Mouse (Mus musculus) ES-Bruce4 (cell line): ENCODE results near the gene Prdm10. TPM values are rescaled to one million over a fixed set of nuclear protein-coding genes. Genes with fewer than 3 reads are reported as not detected.

ENCODE experiments used
- H3K27ac ChIP-seq: 2 replicates; pipeline ENCODE4 v1.5.1; 2012; ENCODE audit warnings: low read length, inconsistent platforms; ENCODE audit not compliant: insufficient read depth
- H3K27me3 ChIP-seq: 2 replicates; pipeline ENCODE4 v1.6.1; 2012; ENCODE audit warnings: mild to moderate bottlenecking, low read length, inconsistent platforms; ENCODE audit not compliant: control insufficient read depth, poor library complexity, insufficient read depth, severe bottlenecking
- H3K36me3 ChIP-seq: 2 replicates; pipeline ENCODE4 v1.6.1; 2012; ENCODE audit warnings: inconsistent platforms, mild to moderate bottlenecking, low read length, moderate library complexity; ENCODE audit not compliant: control insufficient read depth, poor library complexity, insufficient read depth, severe bottlenecking
- H3K4me1 ChIP-seq: one replicate; pipeline ENCODE4 v1.8.1; 2011; ENCODE audit warnings: low read length; ENCODE audit not compliant: control insufficient read depth, insufficient read depth
- H3K4me3 ChIP-seq: 2 replicates; pipeline ENCODE4 v1.5.1; 2011; ENCODE audit warnings: low read depth, mild to moderate bottlenecking, low read length
- H3K9ac ChIP-seq: 2 replicates; pipeline ENCODE4 v1.6.1; 2012; ENCODE audit warnings: low read depth, mild to moderate bottlenecking, inconsistent platforms; ENCODE audit not compliant: poor library complexity, severe bottlenecking
- H3K9me3 ChIP-seq: replicated peaks from 2 replicates; pipeline ENCODE4 v1.6.1; 2012; ENCODE audit warnings: mild to moderate bottlenecking, low read length, inconsistent platforms; ENCODE audit not compliant: control insufficient read depth, poor library complexity, insufficient read depth, severe bottlenecking
- CTCF ChIP-seq: IDR thresholded peaks from one replicate; pipeline ENCODE4 v1.8.1; 2011; ENCODE audit warnings: low read depth, low read length
- EP300 ChIP-seq: IDR thresholded peaks from 2 replicates; pipeline ENCODE4 v1.6.1; 2011; ENCODE audit warnings: low read depth, low read length; ENCODE audit not compliant: insufficient read depth
- POLR2A ChIP-seq: IDR thresholded peaks from one replicate; pipeline ENCODE4 v1.8.1; 2011; ENCODE audit warnings: low read length; ENCODE audit not compliant: insufficient read depth
- polyA plus RNA-seq: library from polyadenylated mRNA; stranded (reverse); fragments of >200 nt; gene quantifications from 2 replicates; pipeline ENCODE4 v1.2.4, GENCODE M21; 2011; ENCODE audit warnings: low read depth; ENCODE audit not compliant: missing spikeins, insufficient read depth, insufficient read length

Prdm10 gene
- polyA plus RNA-seq, 1 experiment = 18.0 TPM

DNA sequence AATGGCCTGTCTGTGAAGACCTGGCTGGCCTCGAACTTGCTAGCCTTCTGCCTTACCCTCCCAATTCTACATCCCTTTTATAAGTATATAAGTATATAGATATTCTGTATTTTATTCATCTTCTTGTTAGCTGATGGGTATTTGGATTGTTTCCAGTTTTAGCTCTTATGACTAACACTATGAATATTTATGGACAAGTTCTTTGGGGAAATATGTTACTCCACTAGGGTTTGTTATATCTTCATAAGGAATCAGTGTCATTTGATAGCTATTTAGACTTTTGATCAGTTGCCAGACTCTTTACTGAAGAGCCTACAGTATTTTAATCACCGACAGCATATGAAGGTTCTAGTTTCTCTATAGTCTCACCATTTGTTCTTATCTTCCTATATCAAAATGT lies 15.0 kb downstream of the Prdm10 start:
- Histone ChIP-seq H3K9me3 (no peaks in the 10 kb centered on the region), H3K9ac (no peak overlapping the region), H3K27ac (no peak overlapping the region), H3K4me3 (no peak overlapping the region), H3K27me3 (no peaks in the 10 kb centered on the region), H3K36me3 (no peaks in the 10 kb centered on the region), H3K4me1 (no peaks in the 10 kb centered on the region)
- TF ChIP-seq POLR2A (no peak), CTCF (no peak), EP300 (no peak)

DNA sequence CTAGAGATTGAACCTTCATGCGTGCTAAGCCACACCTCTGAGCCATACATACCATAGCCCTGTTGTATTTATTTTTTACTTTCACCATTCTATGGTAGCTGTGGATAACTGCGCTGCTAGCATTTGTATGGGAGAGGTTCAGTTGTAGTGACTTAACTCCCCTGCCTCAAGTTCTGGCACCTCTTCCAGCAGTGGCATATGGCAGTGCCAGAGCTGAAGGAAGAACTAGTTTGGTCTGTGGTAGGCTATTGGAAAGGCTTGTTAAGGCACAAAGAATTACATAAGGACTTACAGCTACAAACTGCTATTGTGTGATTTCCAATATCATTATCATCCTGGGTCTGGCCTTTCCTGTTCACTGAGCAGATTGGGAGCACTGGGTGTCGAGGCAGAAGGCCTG lies 16.0 kb downstream of the Prdm10 start:
- TF ChIP-seq EP300 (no peak), CTCF (no peak), POLR2A (no peak)

DNA sequence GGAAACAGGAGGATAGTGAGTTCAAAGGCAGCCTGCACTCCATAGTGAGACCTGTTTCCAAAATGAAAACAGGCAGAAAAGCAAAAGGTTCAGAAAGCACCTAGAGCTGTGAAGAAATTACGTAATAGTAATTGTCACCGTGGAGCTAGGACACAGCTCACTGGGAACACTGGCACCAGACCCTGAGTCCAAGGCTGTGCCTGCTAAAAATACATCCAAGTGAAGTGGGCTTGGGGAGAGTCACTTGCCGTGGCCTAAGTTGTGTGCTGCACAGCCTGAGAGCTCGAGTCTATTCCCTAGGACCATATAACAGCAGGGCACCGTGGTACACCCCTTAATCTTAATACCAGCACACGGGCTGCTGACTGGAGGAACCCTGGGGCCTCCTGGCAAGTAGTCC lies 18.4 kb downstream of the Prdm10 start:
- Histone ChIP-seq H3K4me3 (no peak overlapping the region), H3K27ac (no peak overlapping the region), H3K36me3 (no peaks in the 10 kb centered on the region), H3K9me3 (no peaks in the 10 kb centered on the region), H3K4me1 (no peaks in the 10 kb centered on the region), H3K9ac (no peak overlapping the region), H3K27me3 (no peaks in the 10 kb centered on the region)
- no peak for TF ChIP-seq POLR2A
- TF ChIP-seq EP300 = no peak
- no peak for TF ChIP-seq CTCF

More for the DNA sequence above, 16.0 kb downstream of the Prdm10 start:
- no peaks in the 10 kb centered on the region for H3K36me3 ChIP-seq
- H3K4me3 ChIP-seq = no peak overlapping the region
- no peaks in the 10 kb centered on the region for H3K27me3 ChIP-seq
- no peak overlapping the region for H3K27ac ChIP-seq
- no peak overlapping the region for H3K9ac ChIP-seq
- H3K4me1 ChIP-seq = no peaks in the 10 kb centered on the region
- H3K9me3 ChIP-seq = no peaks in the 10 kb centered on the region

DNA sequence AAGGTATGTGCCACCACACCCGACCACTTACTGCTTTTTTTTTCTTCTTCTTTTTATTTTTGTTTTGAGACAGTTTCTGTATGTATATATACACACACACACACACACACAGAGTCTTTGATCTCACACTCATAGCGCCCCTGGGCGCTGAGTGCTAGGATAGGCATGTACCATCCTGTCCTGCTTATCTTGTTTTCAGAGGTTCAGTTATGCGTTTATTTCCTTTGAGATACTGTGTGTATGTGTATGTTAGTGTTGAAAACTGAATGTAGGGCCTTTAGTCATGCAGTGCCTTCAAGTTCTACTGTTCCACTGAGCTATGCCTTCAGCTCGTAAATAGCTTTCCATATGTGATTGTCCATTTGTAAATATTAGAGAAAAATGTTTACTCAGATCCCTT lies 20.2 kb downstream of the Prdm10 start:
- Histone ChIP-seq H3K4me3 (no peak overlapping the region), H3K36me3 (no peaks in the 10 kb centered on the region), H3K9me3 (no peaks in the 10 kb centered on the region), H3K9ac (no peak overlapping the region), H3K4me1 (no peaks in the 10 kb centered on the region), H3K27ac (no peak overlapping the region), H3K27me3 (no peaks in the 10 kb centered on the region)
- TF ChIP-seq EP300 = no peak

DNA sequence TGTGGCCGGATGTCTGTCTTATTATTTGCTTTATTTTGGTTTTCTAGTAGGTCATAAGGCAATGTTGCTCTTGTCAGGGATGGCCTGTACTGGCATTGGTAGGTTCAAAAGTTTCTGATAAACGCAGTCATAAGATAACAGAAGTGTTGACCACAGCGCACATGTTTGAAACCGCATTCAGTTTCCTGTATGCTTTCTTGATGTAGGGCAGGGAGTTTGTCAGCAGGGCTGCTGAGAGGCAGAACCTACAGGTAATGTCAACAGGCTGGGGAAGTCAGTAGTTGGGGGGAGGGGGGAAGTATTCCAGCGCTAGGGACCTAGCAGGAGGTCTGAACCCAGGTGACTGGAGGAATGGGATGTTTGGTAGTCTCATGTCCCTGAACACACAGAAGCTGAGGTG lies 20.8 kb downstream of the Prdm10 start:
- Histone ChIP-seq H3K27ac (no peak overlapping the region), H3K36me3 (no peaks in the 10 kb centered on the region), H3K9me3 (no peaks in the 10 kb centered on the region), H3K9ac (no peak overlapping the region), H3K4me1 (no peaks in the 10 kb centered on the region), H3K4me3 (no peak overlapping the region), H3K27me3 (no peaks in the 10 kb centered on the region)
- no peak for TF ChIP-seq EP300
- TF ChIP-seq CTCF = no peak
- no peak for TF ChIP-seq POLR2A

DNA sequence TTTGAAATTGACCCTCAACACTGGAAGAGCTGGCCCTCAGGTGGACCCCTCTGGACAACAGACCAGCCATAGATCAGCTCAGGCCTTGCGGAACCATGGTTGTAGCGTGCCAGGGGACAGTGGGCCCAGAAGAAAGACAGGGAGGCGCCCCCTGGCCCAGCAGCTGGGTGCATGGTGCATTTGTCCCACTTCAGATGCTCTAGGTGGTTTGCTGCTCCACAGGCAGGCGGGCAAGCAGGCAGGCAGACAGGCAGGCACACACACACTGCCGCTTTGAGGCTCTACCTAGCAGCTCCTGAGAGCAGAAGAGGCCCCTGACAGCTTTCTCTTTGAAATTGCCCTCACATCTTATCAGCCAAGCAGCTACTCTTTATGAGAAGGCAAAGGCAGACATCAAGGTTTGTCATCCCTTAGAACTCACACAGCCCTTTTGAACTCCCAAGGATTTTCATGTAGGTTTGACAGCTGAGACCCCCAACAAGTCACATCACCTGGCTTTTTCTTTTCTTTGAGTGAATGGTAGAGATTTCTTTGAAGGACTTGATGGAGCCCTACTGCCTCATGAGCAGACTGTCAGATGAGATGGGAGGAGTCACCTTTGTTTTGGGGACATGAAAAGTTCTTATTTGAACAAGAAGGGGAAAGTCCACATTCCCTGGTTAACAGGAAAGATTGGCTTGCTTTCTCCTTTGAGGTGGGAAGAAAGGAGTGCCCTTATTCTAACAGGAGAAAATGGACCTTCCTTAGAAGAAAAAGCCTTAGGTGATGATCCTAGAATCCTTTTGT lies 21.4 kb downstream of the Prdm10 start:
- no peaks in the 10 kb centered on the region for H3K4me1 ChIP-seq
- no peaks in the 10 kb centered on the region for H3K36me3 ChIP-seq
- H3K27me3 ChIP-seq = no peaks in the 10 kb centered on the region
- no peak overlapping the region for H3K4me3 ChIP-seq
- TF ChIP-seq POLR2A (no peak), EP300 (no peak), CTCF (no peak)
- H3K9me3 ChIP-seq = no peaks in the 10 kb centered on the region
- no peak overlapping the region for H3K9ac ChIP-seq
- H3K27ac ChIP-seq = no peak overlapping the region
